Mouse (Mus musculus): ENCODE measurements around the gene Gdpd3.

The Gdpd3 gene

GRCm38 (mm10) chr7:126791851-126792720, 26.0 kb downstream of the Gdpd3 start, which contains the start of gene Ppp4c:
Ppp4c (minus strand) TSS chr7:126792496.
- peak; percentile 98 to 99 for DNase-seq

- DNase-seq = no peak
Measured at GRCm38 (mm10) chr7:126792721-126793443, 26.7 kb downstream of the Gdpd3 start.

GRCm38 (mm10) chr7:126793456-126794270, 27.5 kb downstream of the Gdpd3 start:
- no peak for DNase-seq

GRCm38 (mm10) chr7:126794271-126794605, 28.1 kb downstream of the Gdpd3 start:
- no peak for DNase-seq

- no peak for DNase-seq
Measured at GRCm38 (mm10) chr7:126795387-126796317, 29.5 kb downstream of the Gdpd3 start.

- peak; percentile 80 to 82 for DNase-seq
Measured at GRCm38 (mm10) chr7:126796350-126796932, 30.3 kb downstream of the Gdpd3 start.

GRCm38 (mm10) chr7:126797411-126798126, 31.4 kb downstream of the Gdpd3 start, which contains the start of gene Fam57b:
Fam57b (plus strand) TSS chr7:126797668.
- DNase-seq = peak; percentile 88 to 91

GRCm38 (mm10) chr7:126798127-126799049, 32.3 kb downstream of the Gdpd3 start:
- DNase-seq = peak; percentile 60 to 72

GRCm38 (mm10) chr7:126799050-126799467, 32.9 kb downstream of the Gdpd3 start:
- peak; percentile 97 to 99 for DNase-seq

- DNase-seq = peak; percentile 75 to 80
Measured at GRCm38 (mm10) chr7:126799468-126800268, 33.5 kb downstream of the Gdpd3 start.

- no peak for DNase-seq
Measured at GRCm38 (mm10) chr7:126800269-126801056, 34.3 kb downstream of the Gdpd3 start.

- no peak for DNase-seq
Measured at GRCm38 (mm10) chr7:126801057-126801422, 34.9 kb downstream of the Gdpd3 start.

- no peak for DNase-seq
Measured at GRCm38 (mm10) chr7:126802134-126802889, 36.2 kb downstream of the Gdpd3 start.

- no peak for DNase-seq
Measured at GRCm38 (mm10) chr7:126803181-126803580, 37.0 kb downstream of the Gdpd3 start.

- DNase-seq = no peak
Measured at GRCm38 (mm10) chr7:126803751-126804150, 37.6 kb downstream of the Gdpd3 start.

- DNase-seq = no peak
Measured at GRCm38 (mm10) chr7:126806956-126807355, 40.8 kb downstream of the Gdpd3 start.

GRCm38 (mm10) chr7:126807405-126807804, 41.3 kb downstream of the Gdpd3 start:
- DNase-seq = no peak
